Mouse (Mus musculus) limb, embryonic 13.5 days (tissue): Measurements from ENCODE around the gene Fibp. TPM values are rescaled to one million over a fixed set of nuclear protein-coding genes. Genes with fewer than 3 reads are reported as not detected.

ENCODE experiments used
- ATAC-seq: fragments of 200-750 bp; cut with Nextera tagmentation; 2 replicates; pipeline ENCODE4 v1.8.0; 2017; ENCODE audit warnings: low read depth, moderate number of reproducible peaks, moderate TSS enrichment; ENCODE audit not compliant: low FRiP score
- H3K27ac ChIP-seq: fragments of 300-500 bp; sonication (generic); 2 replicates; pipeline ENCODE4 v1.5.1; 2015; ENCODE audit warnings: inconsistent platforms, mild to moderate bottlenecking, moderate library complexity
- H3K27me3 ChIP-seq: fragments of 300-500 bp; sonication (generic); 2 replicates; pipeline ENCODE4 v1.6.1; 2015; ENCODE audit warnings: mild to moderate bottlenecking, inconsistent platforms
- H3K36me3 ChIP-seq: fragments of 300-500 bp; sonication (generic); 2 replicates; pipeline ENCODE4 v1.6.1; 2015; ENCODE audit warnings: inconsistent platforms, mild to moderate bottlenecking, moderate library complexity
- H3K4me1 ChIP-seq: fragments of 300-500 bp; sonication (generic); 2 replicates; pipeline ENCODE4 v1.6.1; 2015; ENCODE audit warnings: inconsistent platforms
- H3K4me2 ChIP-seq: fragments of 300-500 bp; sonication (generic); replicated peaks from 2 replicates; pipeline ENCODE4 v1.6.1; 2015; ENCODE audit warnings: inconsistent platforms, mild to moderate bottlenecking, moderate library complexity
- H3K4me3 ChIP-seq: fragments of 300-500 bp; sonication (generic); 2 replicates; pipeline ENCODE4 v1.5.1; 2015; ENCODE audit warnings: moderate library complexity, mild to moderate bottlenecking, inconsistent platforms
- H3K9ac ChIP-seq: fragments of 300-500 bp; sonication (generic); 2 replicates; pipeline ENCODE4 v1.6.1; 2015; ENCODE audit warnings: mild to moderate bottlenecking, inconsistent platforms
- H3K9me3 ChIP-seq: fragments of 300-500 bp; sonication (generic); 2 replicates; pipeline ENCODE4 v1.6.1; 2016; ENCODE audit warnings: inconsistent platforms
- WGBS: fragments of 180-500 bp; shearing (Covaris S2); methylation state at CpG from one replicate; pipeline ENCODE4 v1.1.7; 2015; 5-methylcytosine and 5-hydroxymethylcytosine counted together
- polyA plus RNA-seq: library from polyadenylated mRNA; unstranded; fragments of >200 nt; fragmentation: Nextera tagmentation; extraction: Ambion mirVana; gene quantifications from 2 replicates; pipeline ENCODE4 v1.2.1, GENCODE M21; 2015

The Fibp gene
- polyA plus RNA-seq, 1 experiment from 2014 or later = 131 TPM

DNA sequence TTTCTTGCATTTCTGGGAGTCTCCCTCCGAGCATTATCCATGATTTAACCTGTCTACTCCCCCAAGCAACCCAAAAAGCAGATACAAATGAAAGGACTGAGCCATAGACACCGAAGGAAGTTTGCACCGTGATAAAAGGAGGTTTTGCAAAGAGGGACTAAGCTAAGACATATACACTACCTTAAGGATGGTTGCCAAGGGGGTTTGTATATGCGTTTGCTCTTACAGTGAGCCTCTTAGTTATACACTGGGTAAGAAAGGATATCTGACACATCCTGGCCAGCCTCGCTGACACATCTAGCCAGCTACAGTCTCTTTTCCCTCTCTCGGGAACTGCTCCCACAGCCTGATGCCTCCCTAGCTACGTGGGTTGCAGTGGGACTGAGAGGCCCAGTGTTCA, 26.5 kb upstream of the Fibp start:
- 65% methylated on average over 7 of the region's 7 CpGs for WGBS
- Histone ChIP-seq H3K9me3 (no peaks in the 10 kb centered on the region), H3K4me3 (peak overlapping the region; percentile 37; the same call in 1 of the 2 replicates), H3K4me2 (peak overlapping the region; percentile 75), H3K27me3 (no peaks in the 10 kb centered on the region), H3K9ac (peak overlapping the region; percentile 68; the same call in 1 of the 2 replicates), H3K4me1 (peaks cover 17% of the 10 kb centered on the region), H3K36me3 (no peaks in the 10 kb centered on the region), H3K27ac (no peak overlapping the region)
- no peak for ATAC-seq

DNA sequence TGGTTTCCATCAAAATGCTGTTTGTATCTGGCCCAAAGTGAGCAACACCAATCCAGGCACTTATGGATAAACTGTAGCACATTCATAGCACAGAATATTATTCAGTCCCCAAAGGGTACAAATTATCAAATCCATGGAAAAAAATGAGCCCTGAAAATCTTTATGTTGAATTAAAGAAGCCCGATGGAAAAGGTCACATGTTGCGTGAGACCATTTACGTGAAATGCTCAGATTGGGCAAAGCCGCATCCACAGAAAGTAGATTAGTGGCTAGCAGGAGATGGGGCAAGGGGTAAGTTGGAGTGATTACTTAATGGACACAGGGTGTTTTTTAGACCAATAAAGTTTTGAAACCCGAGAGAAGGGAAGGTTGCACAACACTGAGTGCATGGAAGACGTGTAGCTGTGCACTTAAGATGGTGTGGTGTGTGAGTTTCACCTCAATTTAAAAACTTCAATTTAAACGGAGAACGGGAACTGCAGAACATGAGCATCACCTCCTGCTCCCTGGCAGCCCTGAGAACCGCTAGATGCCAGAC, 16.0 kb upstream of the Fibp start:
- H3K4me2 ChIP-seq = no peak overlapping the region
- ATAC-seq = no peak
- peaks cover 14% of the 10 kb centered on the region; the same call in 1 of the 2 replicates for H3K9me3 ChIP-seq
- no peak overlapping the region for H3K9ac ChIP-seq
- no peak overlapping the region for H3K4me3 ChIP-seq
- no peaks in the 10 kb centered on the region for H3K36me3 ChIP-seq
- H3K27me3 ChIP-seq = peaks cover 47% of the 10 kb centered on the region
- H3K4me1 ChIP-seq = peaks cover 21% of the 10 kb centered on the region
- no peak overlapping the region for H3K27ac ChIP-seq
- WGBS = 60% methylated on average over 9 of the region's 9 CpGs

DNA sequence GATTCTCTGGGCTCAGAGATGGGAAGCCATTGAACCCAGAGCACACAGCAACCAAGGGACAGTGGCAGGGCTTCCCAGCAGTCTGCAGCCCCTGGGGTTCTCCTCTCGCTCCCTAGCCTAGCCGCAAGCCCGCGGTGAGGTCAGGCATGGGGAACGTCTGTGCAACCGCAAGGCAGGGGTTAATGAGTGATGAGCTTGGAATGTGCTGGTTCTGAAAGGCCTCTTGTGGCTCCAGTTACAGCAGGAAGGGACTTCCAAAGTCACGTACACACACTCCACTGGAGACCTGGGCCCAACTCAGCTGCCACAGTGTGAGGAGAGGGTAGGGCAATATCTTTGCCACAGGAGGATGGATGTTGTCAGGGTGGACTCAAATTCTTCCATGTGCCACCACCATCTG, 15.5 kb upstream of the Fibp start:
- no peak overlapping the region for H3K9ac ChIP-seq
- H3K36me3 ChIP-seq = no peaks in the 10 kb centered on the region
- H3K27me3 ChIP-seq = peaks cover 52% of the 10 kb centered on the region
- no peak overlapping the region for H3K4me2 ChIP-seq
- no peak overlapping the region for H3K27ac ChIP-seq
- no peak for ATAC-seq
- peaks cover 21% of the 10 kb centered on the region for H3K4me1 ChIP-seq
- H3K9me3 ChIP-seq = peaks cover 14% of the 10 kb centered on the region; the same call in 1 of the 2 replicates
- 30% methylated on average over 7 of the region's 7 CpGs for WGBS
- no peak overlapping the region for H3K4me3 ChIP-seq

DNA sequence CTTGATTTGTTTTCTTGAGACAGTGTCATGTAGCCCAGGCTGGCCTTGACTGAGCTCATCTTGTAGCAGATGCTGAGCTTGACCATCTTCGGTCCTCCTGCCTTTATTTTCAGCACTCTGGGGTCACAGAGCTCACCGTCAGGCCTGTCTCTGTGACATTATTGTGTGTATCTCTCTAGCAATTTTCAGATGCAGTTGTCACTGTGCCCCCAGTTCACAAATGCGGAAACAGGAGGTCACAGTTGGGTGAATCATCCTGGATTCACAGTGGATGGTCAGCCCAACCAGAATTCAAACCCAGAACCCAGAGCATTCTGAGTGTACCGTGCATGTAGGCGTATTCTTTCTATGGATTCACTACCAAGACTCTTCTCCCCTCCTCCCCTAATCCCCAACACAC, 14.7 kb upstream of the Fibp start:
- no peak for ATAC-seq
- no peak overlapping the region for H3K27ac ChIP-seq
- peaks cover 60% of the 10 kb centered on the region for H3K27me3 ChIP-seq
- H3K4me1 ChIP-seq = peaks cover 21% of the 10 kb centered on the region
- peaks cover 8% of the 10 kb centered on the region; the same call in 1 of the 2 replicates for H3K9me3 ChIP-seq
- no peak overlapping the region for H3K4me2 ChIP-seq
- 89% methylated on average over 5 of the region's 5 CpGs for WGBS
- no peak overlapping the region for H3K9ac ChIP-seq
- H3K36me3 ChIP-seq = no peaks in the 10 kb centered on the region
- no peak overlapping the region for H3K4me3 ChIP-seq

DNA sequence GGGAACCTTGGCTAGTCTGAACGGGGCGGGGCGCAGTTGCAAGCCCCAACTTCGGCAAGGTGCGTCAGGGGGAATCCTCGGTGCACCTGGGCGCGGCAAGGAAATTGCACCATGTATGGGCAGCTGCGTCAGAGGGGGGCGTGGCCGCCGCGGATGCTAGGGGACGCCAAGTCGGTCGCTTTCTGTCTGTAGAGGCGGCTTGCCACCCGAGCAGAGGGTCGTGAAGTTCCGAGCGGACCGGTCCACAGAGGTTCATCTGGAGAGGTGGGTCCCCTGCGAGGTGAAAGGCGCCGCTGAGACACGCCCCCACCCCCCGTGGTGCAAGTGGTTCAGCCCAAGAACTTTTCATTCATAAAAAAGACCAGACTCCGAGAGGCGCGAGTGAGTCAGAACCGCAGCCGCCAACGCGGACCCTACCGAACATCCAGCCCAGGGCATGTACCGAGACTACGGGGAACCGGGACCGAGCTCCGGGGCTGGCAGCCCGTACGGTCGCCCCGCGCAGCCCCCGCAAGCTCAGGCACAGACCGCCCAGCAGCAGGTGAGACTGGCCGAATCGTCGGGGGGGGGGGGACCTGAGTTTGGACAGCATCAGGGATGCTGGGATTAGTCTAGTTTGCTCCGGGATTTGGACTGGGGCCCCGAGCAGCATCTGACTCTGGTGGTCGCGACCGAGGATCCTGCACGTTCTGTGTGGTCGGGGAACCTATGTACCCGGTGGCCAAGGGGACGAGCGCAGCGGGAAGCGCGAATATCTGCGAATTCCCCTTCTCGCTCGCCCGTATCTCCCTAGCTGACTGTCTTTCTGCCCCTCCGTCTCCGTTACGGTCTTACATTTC, 12.7 kb upstream of the Fibp start, which contains the start of gene Fosl1:
Gene Fosl1, plus strand, starts transcription at position 33 of the 839 bp plus-strand sequence.
- Histone ChIP-seq H3K36me3 (no peaks in the 10 kb centered on the region), H3K4me2 (peak within 1 kb of the TSS; percentile 95), H3K4me3 (peak within 1 kb of the TSS; percentile 58), H3K27me3 (peaks cover 62% of the 10 kb centered on the region), H3K4me1 (peaks cover 21% of the 10 kb centered on the region), H3K9me3 (peaks cover 8% of the 10 kb centered on the region; the same call in 1 of the 2 replicates), H3K27ac (no peak within 1 kb of the TSS), H3K9ac (peak within 1 kb of the TSS; percentile 61)
- peak; percentile 79; the same call in 1 of the 2 replicates for ATAC-seq
- under 1% methylated on average over 70 of the region's 70 CpGs for whole genome bisulfite sequencing

DNA sequence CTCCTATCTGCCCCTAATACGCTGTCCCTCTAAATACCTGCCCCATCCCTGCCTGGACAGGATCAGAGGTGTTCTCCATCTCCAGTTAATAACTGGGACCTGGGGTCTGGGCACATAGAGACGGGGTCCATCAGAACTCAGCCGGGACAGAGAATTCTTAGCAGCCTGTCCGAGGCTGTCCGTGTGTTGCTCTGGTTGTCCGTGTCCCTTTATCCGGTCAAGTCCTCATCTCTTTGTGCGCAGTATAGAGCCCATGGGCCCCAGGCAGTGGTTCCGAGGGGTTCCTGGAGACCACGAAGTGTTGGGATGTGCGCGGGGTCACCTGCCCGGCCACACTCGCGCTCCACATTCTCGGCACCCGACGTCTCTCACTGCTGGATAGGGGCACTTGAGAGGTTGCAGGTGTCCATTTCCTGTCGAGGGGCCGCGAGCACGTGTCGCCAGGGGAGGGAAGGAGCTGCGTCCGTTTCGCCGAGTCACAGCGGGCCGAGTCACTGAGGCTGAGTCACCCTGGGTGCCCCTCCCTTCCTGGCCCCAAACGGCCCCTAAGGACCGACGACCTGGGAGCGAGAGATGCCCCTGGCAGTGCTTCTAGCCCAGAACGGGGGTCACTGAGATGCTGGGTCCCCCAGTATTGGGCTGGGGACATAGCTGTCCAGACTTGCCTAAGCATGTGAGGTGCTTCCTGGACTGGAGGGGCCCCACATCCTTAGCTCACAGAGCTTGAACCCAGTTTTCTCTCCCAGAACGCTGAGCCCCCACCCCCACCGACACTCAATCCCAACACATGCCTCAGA, 11.9 kb upstream of the Fibp start:
- Histone ChIP-seq H3K9ac (no peak overlapping the region), H3K4me2 (peak overlapping the region; percentile 95), H3K4me3 (peak overlapping the region; percentile 58), H3K27me3 (peaks cover 62% of the 10 kb centered on the region), H3K4me1 (peaks cover 21% of the 10 kb centered on the region), H3K27ac (no peak overlapping the region), H3K9me3 (peaks cover 8% of the 10 kb centered on the region; the same call in 1 of the 2 replicates), H3K36me3 (no peaks in the 10 kb centered on the region)
- no peak for ATAC-seq
- WGBS = 6% methylated on average over 36 of the region's 36 CpGs

DNA sequence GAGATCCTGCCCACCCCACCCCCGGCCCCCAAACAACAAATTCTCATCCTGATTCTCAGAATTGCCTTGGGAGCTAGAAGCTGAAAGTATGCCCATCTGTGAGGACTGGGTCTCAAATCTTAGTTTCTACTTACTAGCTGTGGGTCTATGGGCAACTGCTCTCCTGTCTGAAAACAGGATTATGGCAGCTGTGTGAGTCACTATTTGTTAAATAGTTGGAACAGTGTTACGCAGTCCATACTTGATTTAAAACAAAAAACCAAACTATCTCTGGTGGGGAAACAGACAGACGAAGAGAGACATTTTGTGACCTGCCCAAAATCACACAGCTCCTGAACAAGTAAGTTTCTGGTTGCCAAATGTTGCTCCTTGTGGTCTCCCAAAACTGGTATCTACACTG, 10.7 kb upstream of the Fibp start:
- ATAC-seq = no peak
- Histone ChIP-seq H3K4me2 (no peak overlapping the region), H3K9me3 (peaks cover 8% of the 10 kb centered on the region; the same call in 1 of the 2 replicates), H3K36me3 (peaks cover 10% of the 10 kb centered on the region), H3K4me3 (no peak overlapping the region), H3K27ac (no peak overlapping the region), H3K4me1 (peaks cover 21% of the 10 kb centered on the region), H3K9ac (no peak overlapping the region), H3K27me3 (peaks cover 56% of the 10 kb centered on the region)
- 82% methylated on average over 3 of the region's 3 CpGs for WGBS

DNA sequence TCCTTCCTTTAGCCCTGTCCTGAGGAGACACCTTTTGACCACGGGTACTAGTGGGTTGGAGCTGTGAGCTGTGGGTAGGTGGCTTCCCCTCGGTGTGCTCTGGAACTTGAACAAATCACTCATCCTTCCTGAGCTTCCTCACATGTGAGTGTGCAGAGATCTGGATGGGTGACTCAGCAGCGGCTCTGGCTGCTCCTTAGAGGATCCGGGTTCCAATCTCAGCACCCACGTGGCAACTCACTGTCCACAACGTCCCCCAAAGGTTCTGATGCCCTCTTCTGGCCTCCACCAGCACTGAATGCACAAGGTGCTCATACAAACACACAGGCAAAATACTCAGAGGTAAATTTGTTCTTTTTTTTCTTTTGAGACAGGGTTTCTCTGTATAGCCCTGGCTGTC, 8.6 kb upstream of the Fibp start:
- Histone ChIP-seq H3K27me3 (peaks cover 42% of the 10 kb centered on the region), H3K36me3 (peaks cover 13% of the 10 kb centered on the region), H3K9ac (no peak overlapping the region), H3K4me3 (no peak overlapping the region), H3K27ac (no peak overlapping the region), H3K4me2 (no peak overlapping the region), H3K9me3 (peaks cover 8% of the 10 kb centered on the region; the same call in 1 of the 2 replicates), H3K4me1 (peaks cover 42% of the 10 kb centered on the region)
- WGBS = 86% methylated on average over 6 of the region's 6 CpGs
- ATAC-seq = no peak

DNA sequence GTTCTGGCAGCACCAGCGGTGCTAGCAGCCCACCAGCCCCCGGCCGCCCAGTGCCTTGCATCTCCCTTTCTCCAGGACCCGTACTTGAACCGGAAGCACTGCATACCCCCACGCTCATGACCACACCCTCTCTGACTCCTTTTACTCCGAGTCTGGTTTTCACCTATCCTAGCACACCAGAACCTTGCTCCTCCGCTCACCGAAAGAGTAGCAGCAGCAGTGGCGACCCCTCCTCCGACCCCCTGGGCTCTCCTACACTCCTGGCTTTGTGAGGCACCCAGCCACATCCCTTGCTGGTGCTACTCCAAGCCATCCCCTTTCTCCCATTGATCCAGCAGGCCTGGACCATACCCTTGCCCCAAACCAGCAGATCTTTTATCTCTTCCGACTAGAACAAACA, 5.4 kb upstream of the Fibp start:
- Histone ChIP-seq H3K27me3 (peaks cover 9% of the 10 kb centered on the region), H3K9ac (peak overlapping the region; percentile 87; the same call in 1 of the 2 replicates), H3K27ac (no peak overlapping the region), H3K9me3 (no peaks in the 10 kb centered on the region), H3K4me2 (peak overlapping the region; percentile 99), H3K4me1 (peaks cover 31% of the 10 kb centered on the region), H3K36me3 (peaks cover 13% of the 10 kb centered on the region), H3K4me3 (peak overlapping the region; percentile 82; the same call in 1 of the 2 replicates)
- ATAC-seq = no peak
- WGBS = 82% methylated on average over 12 of the region's 12 CpGs

DNA sequence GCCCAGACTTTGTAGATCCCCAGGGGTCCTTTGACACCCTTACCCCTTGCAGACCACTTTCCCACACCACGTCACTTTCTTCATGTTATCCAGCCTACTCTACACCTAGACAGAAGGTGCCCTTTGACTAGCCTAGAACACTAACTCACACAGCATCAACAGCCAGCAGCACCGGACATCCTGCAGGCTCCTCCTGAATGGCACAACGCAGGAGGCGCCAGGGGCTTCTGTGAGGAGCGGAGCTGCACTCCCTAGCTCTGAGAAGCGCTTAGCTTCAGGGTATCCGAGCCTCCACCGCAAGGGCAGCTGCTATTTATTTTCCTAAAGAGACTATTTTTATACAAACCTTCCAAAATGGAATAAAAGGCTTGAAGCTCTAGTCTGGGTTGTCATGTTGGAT, 4.8 kb upstream of the Fibp start:
- H3K27ac ChIP-seq = no peak overlapping the region
- no peak for ATAC-seq
- H3K27me3 ChIP-seq = peaks cover 4% of the 10 kb centered on the region
- WGBS = 70% methylated on average over 8 of the region's 8 CpGs
- peak overlapping the region; percentile 82 for H3K4me3 ChIP-seq
- peaks cover 32% of the 10 kb centered on the region for H3K4me1 ChIP-seq
- H3K9me3 ChIP-seq = no peaks in the 10 kb centered on the region
- H3K9ac ChIP-seq = peak overlapping the region; percentile 87; the same call in 1 of the 2 replicates
- peaks cover 13% of the 10 kb centered on the region for H3K36me3 ChIP-seq
- H3K4me2 ChIP-seq = peak overlapping the region; percentile 99

DNA sequence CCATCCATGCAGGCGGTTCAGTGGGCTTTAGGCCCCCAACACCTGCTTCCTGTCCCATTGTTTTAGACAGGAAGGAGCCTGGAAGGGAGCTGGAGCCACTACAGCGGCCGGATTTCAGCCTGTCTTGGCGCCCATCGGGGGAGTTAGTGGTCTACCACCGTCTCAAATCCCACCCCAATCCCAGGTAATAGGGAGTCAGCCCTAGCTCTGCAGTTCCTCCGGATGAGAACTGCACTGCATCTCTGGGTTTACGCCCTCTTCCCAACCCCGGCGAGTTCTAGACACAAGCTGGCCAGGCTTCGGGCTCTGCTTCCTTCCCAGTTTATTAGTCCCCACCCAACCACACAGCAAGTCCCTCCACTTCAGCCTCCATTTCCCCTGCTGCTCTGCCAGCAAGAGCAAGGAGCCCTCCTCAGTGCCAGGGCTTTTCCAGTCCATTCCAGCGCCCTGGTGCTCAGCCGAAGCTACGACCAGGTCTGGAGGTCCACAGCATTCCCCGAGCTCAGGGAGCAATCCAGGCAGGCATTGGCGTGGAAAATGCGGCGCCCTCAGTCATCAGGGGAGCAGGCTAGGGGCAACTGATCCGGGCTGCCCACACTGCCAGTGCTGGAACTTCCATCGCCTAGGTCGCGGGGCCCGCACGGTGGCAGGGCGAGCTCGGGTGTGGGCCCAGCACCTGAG, 4.0 kb upstream of the Fibp start:
- peak overlapping the region; percentile 82 for H3K4me3 ChIP-seq
- H3K4me2 ChIP-seq = peak overlapping the region; percentile 99
- peak overlapping the region; percentile 87 for H3K9ac ChIP-seq
- peaks cover 13% of the 10 kb centered on the region for H3K36me3 ChIP-seq
- ATAC-seq = no peak
- H3K27me3 ChIP-seq = no peaks in the 10 kb centered on the region
- peaks cover 38% of the 10 kb centered on the region for H3K4me1 ChIP-seq
- peak overlapping the region; percentile 85 for H3K27ac ChIP-seq
- no peaks in the 10 kb centered on the region for H3K9me3 ChIP-seq
- 2% methylated on average over 26 of the region's 26 CpGs for WGBS
